Mouse (Mus musculus) E14TG2a.4 (cell line): Measurements from ENCODE around the gene Gpc5.

Source experiments
- H3K27me3 ChIP-seq: 2 replicates; pipeline ENCODE4 v1.6.1; 2014; ENCODE audit warnings: low read length, control low read depth; ENCODE audit not compliant: insufficient read depth
- H3K36me3 ChIP-seq: 2 replicates; pipeline ENCODE4 v1.6.1; 2014; ENCODE audit warnings: low read length, control low read depth; ENCODE audit not compliant: insufficient read depth
- H3K4me1 ChIP-seq: replicated peaks from 2 replicates; pipeline ENCODE4 v1.6.1; 2014; ENCODE audit warnings: low read depth, low read length, control low read depth
- H3K4me3 ChIP-seq: replicated peaks from 2 replicates; pipeline ENCODE4 v1.5.1; 2014; ENCODE audit warnings: mild to moderate bottlenecking, low read length
- H3K9me3 ChIP-seq: 2 replicates; pipeline ENCODE4 v1.6.1; 2014; ENCODE audit warnings: low read length, control low read depth
- CTCF ChIP-seq: conservative IDR thresholded peaks from 2 replicates; pipeline ENCODE4 v1.5.1; 2014; ENCODE audit warnings: low read length
- NANOG ChIP-seq: IDR thresholded peaks from 2 replicates; pipeline ENCODE4 v1.6.1; 2014; ENCODE audit warnings: borderline replicate concordance, low read length, mixed read lengths
- POU5F1 ChIP-seq: IDR thresholded peaks from 2 replicates; pipeline ENCODE4 v1.6.1; 2014; ENCODE audit warnings: low read length, borderline replicate concordance

Gene Gpc5

DNA sequence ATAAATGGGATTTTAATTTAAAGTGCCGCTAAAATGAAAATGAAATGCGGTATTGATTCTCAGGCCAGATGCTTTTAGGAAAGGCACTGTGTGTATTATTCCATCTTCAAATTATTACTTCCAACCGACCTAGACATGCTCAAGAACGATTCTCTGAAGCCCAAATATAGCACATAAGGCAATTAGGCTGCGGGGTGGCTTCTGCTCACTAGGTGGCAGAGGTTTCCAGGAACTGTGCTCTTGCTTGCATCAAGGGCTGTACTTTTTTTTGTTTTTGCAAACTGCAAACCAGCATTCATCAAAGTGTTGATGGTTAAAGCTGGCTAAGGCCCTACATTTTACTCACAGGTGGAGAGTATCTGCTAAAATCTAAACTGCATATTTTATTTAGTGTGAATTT is 375.9 kb downstream of the Gpc5 start:
- TF ChIP-seq POU5F1: no peak
- TF ChIP-seq CTCF: no peak
- no peak for TF ChIP-seq NANOG
- no peaks in the 10 kb centered on the region for H3K9me3 ChIP-seq
- no peaks in the 10 kb centered on the region for H3K4me1 ChIP-seq

DNA sequence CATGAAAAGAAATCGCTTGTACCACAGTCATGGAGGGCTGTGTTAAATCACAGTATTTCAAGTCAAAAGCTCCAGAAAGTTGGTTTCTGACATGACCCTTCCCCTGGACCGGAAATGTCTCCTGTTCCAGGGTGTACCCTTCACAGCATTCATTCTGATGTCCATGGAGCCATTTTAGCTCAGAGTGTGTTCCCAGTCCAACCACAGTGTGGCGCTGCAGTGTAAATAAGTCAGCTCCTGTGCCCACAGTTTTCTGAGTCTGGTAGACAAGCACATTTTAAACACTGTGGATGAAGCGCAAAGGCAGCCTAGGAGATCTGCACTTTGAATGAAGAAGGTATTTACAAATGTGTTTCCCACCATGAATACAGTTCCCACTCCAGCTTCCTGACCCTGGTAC is 383.2 kb downstream of the Gpc5 start:
- TF ChIP-seq POU5F1 (no peak), NANOG (no peak), CTCF (peak; percentile 66)
- Histone ChIP-seq H3K9me3 (no peaks in the 10 kb centered on the region), H3K4me3 (no peak overlapping the region)

More for the DNA sequence above, 375.9 kb downstream of the Gpc5 start:
- H3K4me3 ChIP-seq: no peak overlapping the region
- H3K27me3 ChIP-seq: no peaks in the 10 kb centered on the region
- no peaks in the 10 kb centered on the region for H3K36me3 ChIP-seq

DNA sequence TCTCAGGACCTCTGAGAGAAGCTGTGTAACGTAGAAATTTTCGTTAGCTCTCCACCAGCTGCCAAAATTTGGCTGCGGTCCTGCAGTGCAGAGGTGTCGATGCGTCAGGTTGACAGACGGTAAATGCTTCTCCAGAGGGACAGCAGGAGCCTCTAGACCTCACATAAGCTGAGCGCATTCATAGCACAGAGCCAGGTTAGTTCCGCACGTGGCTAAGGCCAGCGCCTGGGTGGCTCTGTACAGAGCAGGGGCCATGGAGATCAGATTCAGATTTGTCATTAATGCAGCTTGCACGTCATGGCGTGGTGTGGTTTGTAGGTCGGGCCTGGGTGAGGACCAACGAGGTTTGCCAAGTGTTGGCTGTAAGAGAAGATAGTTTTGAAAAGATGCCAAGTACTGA is 385.3 kb downstream of the Gpc5 start:
- TF ChIP-seq CTCF (no peak), POU5F1 (no peak), NANOG (no peak)
- H3K4me3 ChIP-seq: no peak overlapping the region
- no peaks in the 10 kb centered on the region for H3K27me3 ChIP-seq
- H3K4me1 ChIP-seq: no peaks in the 10 kb centered on the region
- H3K36me3 ChIP-seq: no peaks in the 10 kb centered on the region
- H3K9me3 ChIP-seq: no peaks in the 10 kb centered on the region

More for the DNA sequence above, 383.2 kb downstream of the Gpc5 start:
- H3K36me3 ChIP-seq: no peaks in the 10 kb centered on the region
- H3K4me1 ChIP-seq: no peaks in the 10 kb centered on the region
- H3K27me3 ChIP-seq: no peaks in the 10 kb centered on the region

DNA sequence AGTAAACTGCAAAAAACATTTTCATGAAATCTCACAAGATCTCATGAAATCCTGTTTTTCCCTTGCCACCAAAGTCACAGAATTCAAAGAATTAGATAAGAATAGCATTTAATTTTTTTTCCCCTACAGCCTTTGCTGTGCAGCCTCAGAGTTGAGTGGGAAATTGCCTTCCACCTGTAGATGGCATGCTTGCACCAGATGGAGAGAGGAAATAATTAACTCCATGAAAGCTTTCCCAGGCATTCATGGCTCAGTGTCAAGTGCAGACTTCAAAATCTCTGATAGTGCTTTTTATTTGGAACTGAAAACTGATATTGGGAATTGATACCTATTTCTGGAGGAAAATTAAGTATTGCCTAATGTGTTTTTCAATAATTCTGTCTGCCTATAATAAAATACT is 393.1 kb downstream of the Gpc5 start:
- Histone ChIP-seq H3K27me3 (no peaks in the 10 kb centered on the region), H3K9me3 (no peaks in the 10 kb centered on the region), H3K36me3 (no peaks in the 10 kb centered on the region), H3K4me1 (no peaks in the 10 kb centered on the region), H3K4me3 (no peak overlapping the region)
- TF ChIP-seq CTCF: peak; percentile 21
- TF ChIP-seq NANOG: no peak

DNA sequence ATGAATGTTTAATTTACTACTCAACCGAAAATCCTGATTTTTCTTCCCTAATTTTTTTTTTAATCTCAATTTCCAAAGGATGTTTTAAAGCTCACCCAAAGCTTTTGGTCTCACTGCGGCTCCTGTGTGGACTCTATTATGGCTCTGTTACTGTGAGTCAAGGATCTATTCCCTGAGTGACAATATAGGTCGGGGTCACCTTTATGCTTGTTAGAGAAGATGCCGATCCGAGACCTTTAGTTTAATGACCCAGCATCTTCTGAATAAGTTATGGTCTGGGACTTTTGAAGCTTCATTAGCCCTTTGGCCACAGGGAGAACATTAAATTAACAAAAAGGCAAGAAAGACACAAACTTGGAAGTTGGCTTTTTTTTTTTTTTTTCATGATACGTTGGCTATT is 408.8 kb downstream of the Gpc5 start:
- no peak overlapping the region for H3K4me3 ChIP-seq
- H3K9me3 ChIP-seq: no peaks in the 10 kb centered on the region
- no peaks in the 10 kb centered on the region for H3K4me1 ChIP-seq
- no peaks in the 10 kb centered on the region for H3K27me3 ChIP-seq
- no peak for TF ChIP-seq CTCF
- TF ChIP-seq NANOG: no peak
- no peak for TF ChIP-seq POU5F1
- H3K36me3 ChIP-seq: no peaks in the 10 kb centered on the region

DNA sequence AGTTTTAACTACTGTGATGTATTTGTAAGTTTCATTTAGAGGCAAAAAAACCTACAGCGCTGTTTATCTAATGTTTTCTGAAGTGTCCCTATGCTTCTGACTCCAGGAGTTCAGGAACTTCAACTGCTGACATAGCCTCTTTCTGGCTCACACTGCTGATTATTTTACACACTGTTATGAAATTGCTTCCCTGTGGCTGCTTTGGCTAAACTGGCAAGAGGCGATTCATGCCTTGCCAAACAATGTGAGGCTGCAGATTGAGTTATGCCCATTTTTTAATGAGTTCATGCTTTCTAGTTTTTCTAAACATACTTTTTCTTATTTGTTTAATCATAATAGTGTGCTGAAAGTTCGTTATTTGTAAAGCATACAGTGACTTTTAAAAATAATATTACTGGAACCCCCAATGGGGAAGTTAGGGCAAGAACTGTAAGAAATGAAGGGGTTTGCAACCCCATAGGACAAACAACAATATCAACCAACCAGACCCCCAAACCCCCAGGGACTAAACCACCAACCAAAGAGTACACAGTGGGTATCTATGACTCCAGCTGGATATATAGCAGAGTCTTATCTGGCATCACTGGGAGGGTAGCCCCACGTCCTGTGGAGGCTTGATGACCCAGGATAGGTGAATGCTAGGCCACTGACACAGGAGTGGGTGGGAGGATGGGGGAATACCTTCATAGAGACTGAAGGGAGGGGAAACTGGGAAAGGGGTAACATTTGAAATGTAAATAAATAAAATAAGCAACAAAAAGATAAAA is 454.7 kb downstream of the Gpc5 start:
- no peak overlapping the region for H3K4me3 ChIP-seq
- H3K9me3 ChIP-seq: peaks cover 6% of the 10 kb centered on the region
- H3K36me3 ChIP-seq: no peaks in the 10 kb centered on the region
- H3K4me1 ChIP-seq: no peaks in the 10 kb centered on the region
- TF ChIP-seq NANOG (no peak), CTCF (no peak)
- H3K27me3 ChIP-seq: no peaks in the 10 kb centered on the region

DNA sequence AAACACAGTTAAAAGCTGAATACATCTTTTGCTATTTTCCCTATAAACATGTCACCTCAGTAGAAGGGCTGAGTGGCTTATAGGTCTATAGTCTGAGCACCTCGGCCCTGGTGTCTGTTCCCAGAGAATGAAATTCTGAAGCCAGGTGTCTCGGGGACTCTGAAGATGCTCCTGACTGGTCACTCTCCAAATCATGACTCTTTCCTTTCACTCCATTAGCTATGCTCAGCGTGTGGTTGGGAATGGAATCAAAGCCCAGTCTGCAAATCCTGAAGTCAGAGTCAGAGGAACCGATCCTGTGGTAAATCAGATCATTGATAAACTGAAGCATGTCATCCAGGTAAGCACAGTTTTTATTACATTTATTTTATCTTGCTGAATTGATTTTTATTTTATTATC is 460.0 kb downstream of the Gpc5 start:
- Histone ChIP-seq H3K9me3 (peaks cover 21% of the 10 kb centered on the region), H3K27me3 (no peaks in the 10 kb centered on the region), H3K36me3 (no peaks in the 10 kb centered on the region), H3K4me1 (no peaks in the 10 kb centered on the region), H3K4me3 (no peak overlapping the region)
- TF ChIP-seq CTCF (no peak), POU5F1 (no peak), NANOG (no peak)

DNA sequence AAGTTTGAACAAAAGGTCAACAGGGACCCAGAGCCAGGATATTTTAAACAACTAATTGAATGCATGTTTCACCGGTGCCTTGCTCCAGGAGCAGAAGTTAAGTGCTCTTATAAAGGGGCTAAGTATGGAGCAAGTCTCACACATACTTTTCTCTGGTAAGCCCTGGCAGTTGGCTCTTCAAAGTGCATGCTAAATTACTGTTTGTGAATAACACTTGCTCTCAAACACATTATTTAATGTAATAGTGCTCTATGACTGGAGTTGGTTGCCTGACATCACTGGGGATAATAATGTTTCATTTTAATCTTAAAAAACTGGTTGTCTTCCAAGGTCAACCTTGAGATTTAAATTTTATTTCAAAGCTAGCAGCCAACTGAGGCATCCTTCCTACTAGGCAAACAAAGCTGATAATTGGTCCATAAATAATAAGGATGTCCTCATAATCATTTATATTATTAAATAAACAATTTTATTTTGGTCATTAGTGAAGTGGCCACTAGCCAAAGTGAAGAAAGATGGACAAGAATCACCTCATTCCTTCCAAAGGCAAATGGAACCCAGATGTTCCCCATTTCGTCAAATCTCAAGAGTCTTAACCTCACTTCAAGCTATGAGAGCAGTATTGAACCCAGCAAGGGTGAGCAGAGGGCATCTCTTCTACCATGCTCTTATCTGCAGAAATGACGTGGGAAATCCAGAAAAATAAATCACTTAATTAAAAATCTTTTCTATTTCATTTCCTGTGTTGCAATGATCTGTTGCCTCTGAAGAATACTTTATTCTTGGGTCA is 488.6 kb downstream of the Gpc5 start:
- Histone ChIP-seq H3K4me3 (no peak overlapping the region), H3K27me3 (no peaks in the 10 kb centered on the region), H3K9me3 (no peaks in the 10 kb centered on the region), H3K4me1 (no peaks in the 10 kb centered on the region), H3K36me3 (no peaks in the 10 kb centered on the region)
- TF ChIP-seq NANOG (no peak), CTCF (no peak), POU5F1 (no peak)
